Mouse (Mus musculus) liver, embryonic 11.5 days (tissue): ENCODE measurements around the gene Ccdc124. TPM values are rescaled to one million over a fixed set of nuclear protein-coding genes. Genes with fewer than 3 reads are reported as not detected.
A peak's percentile ranks its signal among the peaks of the same experiment; 100 is the strongest.
"Not testable (repeated sequence)": the region's sequence is repeated elsewhere in the genome, so short reads cannot be mapped to it uniquely, and the experiment has no call there.

Experiments
- ATAC-seq: fragments of 200-750 bp; cut with Nextera tagmentation; replicated peaks from 2 replicates; pipeline ENCODE4 v1.8.0; 2017; ENCODE audit warnings: moderate number of reproducible peaks, mild to moderate bottlenecking, moderate TSS enrichment, moderate library complexity; ENCODE audit not compliant: low FRiP score
- DNase-seq: peaks from one replicate; pipeline ENCODE4 v3.0.0-alpha.2; 2017; ENCODE audit warnings: low spot score
- H3K27ac ChIP-seq: fragments of 300-500 bp; sonication (generic); 2 replicates; pipeline ENCODE4 v1.5.1; 2014; ENCODE audit warnings: mild to moderate bottlenecking, low read depth, low read length, control low read depth
- H3K27me3 ChIP-seq: fragments of 300-500 bp; sonication (generic); replicated peaks from 2 replicates; pipeline ENCODE4 v1.6.1; 2014; ENCODE audit warnings: low read length, mixed read lengths; ENCODE audit not compliant: control insufficient read depth, insufficient read depth
- H3K36me3 ChIP-seq: fragments of 300-500 bp; sonication (generic); 2 replicates; pipeline ENCODE4 v1.6.1; 2014; ENCODE audit warnings: mild to moderate bottlenecking, low read length, moderate library complexity, mixed read lengths; ENCODE audit not compliant: control insufficient read depth, insufficient read depth
- H3K4me1 ChIP-seq: fragments of 300-500 bp; sonication (generic); replicated peaks from 2 replicates; pipeline ENCODE4 v1.6.1; 2014; ENCODE audit warnings: low read length, mixed read lengths; ENCODE audit not compliant: control insufficient read depth, insufficient read depth
- H3K4me2 ChIP-seq: fragments of 300-500 bp; sonication (generic); 2 replicates; pipeline ENCODE4 v1.6.1; 2014; ENCODE audit warnings: mild to moderate bottlenecking, control low read depth, moderate library complexity
- H3K4me3 ChIP-seq: fragments of 300-500 bp; sonication (generic); 2 replicates; pipeline ENCODE4 v1.5.1; 2014; ENCODE audit warnings: low read depth, low read length, control low read depth
- H3K9ac ChIP-seq: fragments of 300-500 bp; sonication (generic); 2 replicates; pipeline ENCODE4 v1.6.1; 2014; ENCODE audit warnings: low read depth, low read length, control low read depth
- H3K9me3 ChIP-seq: fragments of 300-500 bp; sonication (generic); 2 replicates; pipeline ENCODE4 v1.6.1; 2016; ENCODE audit warnings: low read length, inconsistent platforms, mixed read lengths; ENCODE audit not compliant: control insufficient read depth
- whole genome bisulfite sequencing: fragments of 180-500 bp; shearing (Covaris S2); extraction: QIAGEN DNeasy Blood & Tissue Kit; methylation state at CpG from one replicate; pipeline ENCODE4 v1.1.7; 2014; 5-methylcytosine and 5-hydroxymethylcytosine counted together
- polyA plus RNA-seq: library from polyadenylated mRNA; unstranded; fragments of >200 nt; fragmentation: Nextera tagmentation; extraction: Ambion mirVana; gene quantifications from 2 replicates; pipeline ENCODE4 v1.2.1, GENCODE M21; 2014

The Ccdc124 gene
- polyA plus RNA-seq, 1 experiment from 2014 or later, result 112 TPM

DNA sequence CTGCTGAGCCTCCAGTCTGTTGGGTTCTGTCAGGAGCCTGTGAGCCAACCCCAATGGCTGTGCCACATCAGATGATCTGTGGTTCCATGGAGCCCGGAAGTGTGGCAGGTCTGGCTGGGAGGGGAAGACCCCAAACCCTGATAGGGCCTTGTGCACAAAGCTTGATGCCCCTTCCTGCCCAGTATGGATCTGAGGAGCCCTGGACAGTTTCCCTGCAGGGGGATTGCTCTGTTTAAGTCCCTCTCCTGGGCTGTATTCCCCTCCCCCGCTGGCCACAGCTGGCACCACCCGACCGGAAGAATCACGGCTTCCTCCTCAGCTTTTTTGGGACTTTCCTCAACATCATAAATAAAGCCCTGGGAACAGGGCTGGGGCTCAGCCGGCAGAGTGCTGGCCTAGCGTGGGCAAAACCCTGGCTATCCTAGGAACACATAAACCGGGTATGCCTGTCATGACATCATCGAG lies 40.7 kb downstream of the Ccdc124 start:
- H3K4me2 ChIP-seq, result no peak overlapping the region
- peaks cover 3% of the 10 kb centered on the region; the same call in 1 of the 2 replicates for H3K36me3 ChIP-seq
- H3K9ac ChIP-seq, result no peak overlapping the region
- no peaks in the 10 kb centered on the region for H3K9me3 ChIP-seq
- peaks cover 38% of the 10 kb centered on the region for H3K4me1 ChIP-seq
- WGBS, result 45% methylated on average over 9 of the region's 9 CpGs
- H3K27me3 ChIP-seq, result no peaks in the 10 kb centered on the region
- no peak overlapping the region for H3K27ac ChIP-seq
- H3K4me3 ChIP-seq, result no peak overlapping the region
- DNase-seq, result no peak
- ATAC-seq, result no peak

DNA sequence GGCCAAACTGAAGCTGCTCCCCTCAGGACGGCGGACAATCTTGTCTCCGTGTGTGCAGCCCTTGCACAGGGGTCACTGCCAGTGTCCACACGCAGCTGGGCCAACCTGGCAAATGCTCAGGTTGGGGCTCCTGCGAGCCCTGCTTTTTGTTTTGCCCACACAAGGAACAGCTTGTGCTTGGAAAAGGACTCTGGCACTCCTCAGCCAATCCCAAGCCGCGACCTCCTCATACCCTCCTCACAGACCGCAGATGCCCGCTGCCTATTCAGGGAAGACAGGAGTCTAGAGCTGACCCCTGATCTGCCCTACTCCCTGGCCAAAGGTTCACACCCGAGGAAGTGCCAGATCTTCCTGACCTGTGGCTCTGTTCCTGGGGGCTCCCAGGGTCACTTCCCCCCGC lies 41.4 kb downstream of the Ccdc124 start:
- peaks cover 3% of the 10 kb centered on the region; the same call in 1 of the 2 replicates for H3K36me3 ChIP-seq
- WGBS, result 79% methylated on average over 11 of the region's 11 CpGs

DNA sequence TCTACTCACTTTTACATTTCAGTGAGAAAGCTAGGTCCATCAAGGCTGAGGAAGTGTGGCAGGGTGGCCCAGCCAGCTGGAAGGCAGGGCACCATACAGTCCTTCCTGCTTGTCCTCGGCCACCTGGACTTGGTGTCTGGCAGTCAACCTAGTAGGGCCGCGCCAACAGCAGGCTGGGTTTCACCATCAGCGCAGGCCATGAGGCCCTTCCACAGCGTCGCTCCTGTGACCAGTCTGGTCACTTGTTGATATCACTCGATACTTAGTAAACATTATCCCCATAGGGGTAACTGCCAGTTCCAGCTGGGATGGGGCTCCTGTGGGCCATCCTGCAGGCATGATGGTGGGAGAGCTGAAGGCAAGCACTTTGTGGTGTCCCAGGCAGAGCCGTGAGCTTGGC lies 42.2 kb downstream of the Ccdc124 start:
- DNase-seq, result no peak
- 89% methylated on average over 8 of the region's 8 CpGs for WGBS
- peaks cover 33% of the 10 kb centered on the region for H3K4me1 ChIP-seq
- H3K4me3 ChIP-seq, result no peak overlapping the region
- H3K36me3 ChIP-seq, result peaks cover under 1% of the 10 kb centered on the region; the same call in 1 of the 2 replicates
- H3K27ac ChIP-seq, result no peak overlapping the region
- H3K27me3 ChIP-seq, result no peaks in the 10 kb centered on the region
- no peak overlapping the region for H3K9ac ChIP-seq
- no peak for ATAC-seq
- H3K4me2 ChIP-seq, result no peak overlapping the region
- H3K9me3 ChIP-seq, result peaks cover 2% of the 10 kb centered on the region; the same call in 1 of the 2 replicates

More for the DNA sequence above, 41.4 kb downstream of the Ccdc124 start:
- Histone ChIP-seq H3K27ac (no peak overlapping the region), H3K27me3 (no peaks in the 10 kb centered on the region), H3K9me3 (no peaks in the 10 kb centered on the region), H3K4me3 (no peak overlapping the region), H3K9ac (no peak overlapping the region), H3K4me2 (no peak overlapping the region), H3K4me1 (peaks cover 38% of the 10 kb centered on the region)
- no peak for DNase-seq
- no peak for ATAC-seq

- 85% methylated on average over 1 of the region's 1 CpGs for WGBS
- no peak overlapping the region for H3K9ac ChIP-seq
- no peak overlapping the region for H3K27ac ChIP-seq
- peaks cover 2% of the 10 kb centered on the region; the same call in 1 of the 2 replicates for H3K9me3 ChIP-seq
- DNase-seq, result no peak
- H3K36me3 ChIP-seq, result no peaks in the 10 kb centered on the region
- H3K4me1 ChIP-seq, result peaks cover 6% of the 10 kb centered on the region; the same call in 1 of the 2 replicates
- no peaks in the 10 kb centered on the region for H3K27me3 ChIP-seq
- ATAC-seq, result no peak
- no peak overlapping the region for H3K4me3 ChIP-seq
- no peak overlapping the region for H3K4me2 ChIP-seq
These were observed 45.9 kb downstream of the Ccdc124 start for GRCm38 (mm10) chr8:70827796-70828195.

GRCm38 (mm10) chr8:70827010-70827409 lies 46.7 kb downstream of the Ccdc124 start:
- Histone ChIP-seq H3K27me3 (no peaks in the 10 kb centered on the region), H3K4me3 (no peak overlapping the region)

DNA sequence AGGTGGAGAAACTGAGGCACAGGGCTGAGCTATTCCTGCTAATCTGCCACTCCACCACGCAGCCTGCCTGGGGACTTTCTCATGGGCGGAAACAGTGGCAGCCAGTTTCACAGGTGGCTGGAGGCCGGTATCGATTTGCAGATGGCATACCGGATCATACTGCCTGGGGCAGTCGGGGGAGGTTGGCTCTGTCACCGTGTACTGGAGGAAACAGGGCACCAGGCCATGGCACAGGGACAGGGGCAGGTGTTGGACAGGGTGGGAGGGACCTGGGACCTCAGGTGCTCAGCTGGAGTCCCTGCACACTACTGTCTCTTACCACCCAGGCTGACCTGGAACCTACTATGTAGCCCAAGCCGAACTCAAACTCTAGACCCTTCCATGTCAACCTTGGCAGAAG lies 47.9 kb downstream of the Ccdc124 start:
- no peak overlapping the region for H3K4me2 ChIP-seq
- peaks cover 2% of the 10 kb centered on the region; the same call in 1 of the 2 replicates for H3K9me3 ChIP-seq
- H3K9ac ChIP-seq, result no peak overlapping the region
- peaks cover 3% of the 10 kb centered on the region; the same call in 1 of the 2 replicates for H3K4me1 ChIP-seq
- ATAC-seq, result no peak
- H3K27me3 ChIP-seq, result no peaks in the 10 kb centered on the region
- H3K27ac ChIP-seq, result no peak overlapping the region
- H3K36me3 ChIP-seq, result no peaks in the 10 kb centered on the region
- 80% methylated on average over 8 of the region's 8 CpGs for WGBS
- H3K4me3 ChIP-seq, result no peak overlapping the region
- DNase-seq, result no peak

More at GRCm38 (mm10) chr8:70827010-70827409, 46.7 kb downstream of the Ccdc124 start:
- H3K4me2 ChIP-seq, result no peak overlapping the region
- no peak overlapping the region for H3K27ac ChIP-seq
- H3K9ac ChIP-seq, result no peak overlapping the region
- H3K4me1 ChIP-seq, result no peaks in the 10 kb centered on the region
- H3K9me3 ChIP-seq, result peaks cover 2% of the 10 kb centered on the region; the same call in 1 of the 2 replicates
- no peak for ATAC-seq
- whole genome bisulfite sequencing, result 95% methylated on average over 2 of the region's 2 CpGs
- DNase-seq, result no peak
- no peaks in the 10 kb centered on the region for H3K36me3 ChIP-seq

- 84% methylated on average over 7 of the region's 7 CpGs for WGBS
- Histone ChIP-seq H3K9ac (no peak overlapping the region), H3K9me3 (peaks cover 2% of the 10 kb centered on the region; the same call in 1 of the 2 replicates), H3K36me3 (no peaks in the 10 kb centered on the region), H3K27ac (no peak overlapping the region), H3K4me2 (no peak overlapping the region), H3K27me3 (peaks cover 4% of the 10 kb centered on the region; the same call in 1 of the 2 replicates), H3K4me1 (peaks cover 3% of the 10 kb centered on the region; the same call in 1 of the 2 replicates), H3K4me3 (no peak overlapping the region)
- DNase-seq (no peak), ATAC-seq (no peak)
These were observed 49.9 kb downstream of the Ccdc124 start for GRCm38 (mm10) chr8:70823802-70824201.

DNA sequence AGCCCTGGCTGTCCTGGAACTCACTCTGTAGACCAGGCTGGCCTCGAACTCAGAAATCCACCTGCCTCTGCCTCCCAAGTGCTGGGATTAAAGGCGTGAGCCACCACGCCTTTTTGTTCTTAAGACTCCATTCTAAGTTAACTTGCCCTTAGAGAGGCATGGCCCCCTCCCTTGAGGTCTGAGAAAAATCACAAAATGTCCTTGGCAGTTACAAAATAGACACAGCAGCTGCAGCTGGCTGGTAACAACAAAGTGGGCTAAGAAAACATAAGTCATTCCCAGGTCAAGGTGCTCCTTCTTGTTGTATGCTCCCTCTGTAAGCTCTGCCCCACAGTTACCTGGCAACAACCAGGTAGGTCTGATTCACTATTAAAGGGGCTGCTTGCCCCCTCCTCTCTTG lies 51.1 kb downstream of the Ccdc124 start:
- not testable (repeated sequence) for ATAC-seq, H3K27me3 ChIP-seq, DNase-seq, H3K36me3 ChIP-seq, H3K9ac ChIP-seq, H3K4me2 ChIP-seq, H3K4me1 ChIP-seq, H3K9me3 ChIP-seq, H3K27ac ChIP-seq, H3K4me3 ChIP-seq
- 80% methylated on average over 3 of the region's 3 CpGs for WGBS

DNA sequence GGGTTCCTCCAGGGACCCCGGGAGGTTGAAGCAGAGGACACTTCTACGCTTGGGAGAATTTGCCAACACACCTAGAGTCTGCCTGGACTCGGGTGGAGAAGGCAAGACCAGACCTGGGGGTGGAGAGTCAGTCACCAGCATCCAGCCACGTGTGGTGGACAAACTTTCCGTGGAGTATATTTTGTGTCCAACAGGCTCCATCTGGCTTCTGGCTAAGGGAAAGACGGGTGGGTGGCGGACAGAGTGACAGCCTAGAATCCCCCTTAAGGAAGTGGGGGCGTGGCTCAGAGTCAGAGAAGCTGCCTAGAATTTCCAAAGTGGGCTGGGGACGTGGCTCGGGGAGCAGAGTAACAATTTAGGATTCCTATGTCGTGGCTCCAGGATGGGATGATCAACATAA lies 51.7 kb downstream of the Ccdc124 start:
- DNase-seq, result no peak
- Histone ChIP-seq H3K27me3 (peaks cover 7% of the 10 kb centered on the region), H3K4me3 (no peak overlapping the region), H3K36me3 (no peaks in the 10 kb centered on the region), H3K9ac (0 out of 2 replicates have a peak overlapping the region, but pooled peaks have one; percentile 22), H3K27ac (no peak overlapping the region), H3K4me2 (no peak overlapping the region), H3K9me3 (peaks cover 1% of the 10 kb centered on the region; the same call in 1 of the 2 replicates), H3K4me1 (peaks cover 5% of the 10 kb centered on the region)
- WGBS, result 51% methylated on average over 11 of the region's 11 CpGs
- no peak for ATAC-seq
